Mouse (Mus musculus) retina, postnatal 7 days (tissue): ENCODE measurements around the gene Tmem19.
"Not testable (repeated sequence)": the region's sequence is repeated elsewhere in the genome, so short reads cannot be mapped to it uniquely, and the experiment has no call there.

ENCODE experiments used
- DNase-seq: peaks from one replicate; pipeline ENCODE4 v3.0.0-alpha.2; 2012; ENCODE audit warnings: low read depth, low spot score

Gene Tmem19

DNA sequence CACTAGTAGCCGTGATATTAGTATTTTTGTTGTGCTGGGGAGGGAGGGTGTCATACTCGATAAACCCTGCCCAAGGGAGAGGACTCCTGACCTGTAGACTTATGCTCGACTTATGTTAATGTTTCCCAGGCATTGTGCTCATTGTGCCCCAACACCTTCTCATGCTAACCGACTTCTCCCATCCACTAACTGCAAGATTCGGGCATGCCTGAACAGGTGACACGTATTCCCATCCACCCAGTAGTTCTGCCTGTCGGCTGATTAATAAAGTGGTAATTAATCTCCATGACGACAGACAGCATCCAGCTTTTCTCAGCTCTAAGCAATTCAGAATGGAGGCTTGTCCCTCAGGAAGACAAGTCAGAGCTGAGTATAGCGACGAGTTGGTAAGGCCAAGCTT, 13.3 kb downstream of the Tmem19 start:
- DNase-seq: no peak

DNA sequence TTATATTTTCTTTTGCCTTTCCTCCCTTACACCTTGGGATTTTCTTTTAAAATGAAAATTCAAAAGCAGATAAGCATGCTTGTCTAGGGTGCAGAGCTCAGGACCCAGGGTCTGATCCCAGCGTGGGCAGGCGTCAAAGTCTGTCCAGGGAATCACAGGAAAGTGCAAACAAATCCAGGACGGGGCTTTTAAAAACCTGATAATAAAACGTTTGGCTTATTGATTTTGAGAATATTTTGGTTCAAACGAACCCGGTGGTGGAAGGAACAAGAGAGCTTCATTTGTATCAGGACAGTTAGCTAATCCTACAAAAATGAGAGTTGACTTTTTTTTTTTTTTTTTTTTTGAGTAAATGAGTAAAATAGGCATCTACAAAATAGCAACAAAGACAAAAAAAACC, 14.2 kb downstream of the Tmem19 start:
- DNase-seq: no peak

DNA sequence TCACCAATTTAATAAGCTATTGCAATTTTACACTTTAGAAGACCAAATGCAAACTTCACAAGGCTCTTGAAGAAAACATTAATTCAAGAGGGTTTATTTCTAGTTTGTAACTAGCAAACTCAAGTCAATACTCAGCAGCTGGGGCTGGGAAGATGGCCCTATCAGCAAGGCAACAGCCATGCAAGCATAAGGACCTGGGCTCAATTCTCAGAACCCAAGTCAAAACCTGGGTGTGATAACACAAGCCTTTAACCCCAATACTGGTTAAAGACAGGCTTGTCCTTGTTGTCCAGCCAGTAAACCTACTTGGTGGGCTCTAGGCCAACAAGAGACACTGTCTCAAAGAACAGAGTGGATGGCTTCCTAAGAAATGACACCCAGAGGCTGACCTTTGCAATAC, 15.9 kb downstream of the Tmem19 start:
- DNase-seq: no peak

DNA sequence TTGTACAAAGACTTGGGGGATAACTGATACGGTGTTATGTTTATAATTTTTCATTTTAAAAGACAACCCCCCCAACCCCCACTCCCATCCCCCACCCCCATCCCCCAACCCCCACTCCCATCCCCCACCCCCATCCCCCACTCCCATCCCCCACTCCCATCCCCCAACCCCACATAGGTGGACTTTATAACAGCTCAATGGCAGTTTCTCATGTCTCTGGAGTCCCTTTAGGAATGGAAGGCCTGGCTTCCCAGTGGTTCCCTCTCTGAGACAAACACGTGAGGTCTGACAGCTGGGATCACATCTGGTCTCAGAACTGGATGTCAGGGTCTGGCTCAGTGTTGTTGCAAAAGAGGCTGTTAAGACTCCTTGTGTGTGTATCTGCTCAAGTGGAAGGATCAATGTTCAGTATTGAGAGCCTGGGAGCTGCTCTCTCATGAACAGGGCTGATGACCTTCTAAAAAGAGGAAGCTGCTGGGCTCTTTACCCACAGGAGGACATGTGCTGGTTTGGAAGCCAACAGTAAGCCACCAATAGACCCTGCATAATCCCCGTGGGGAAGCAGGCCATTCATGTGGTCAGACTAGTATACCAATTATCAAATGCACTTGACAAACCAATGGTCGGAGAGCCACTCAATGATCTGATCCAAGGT, 19.4 kb downstream of the Tmem19 start:
- DNase-seq: no peak

DNA sequence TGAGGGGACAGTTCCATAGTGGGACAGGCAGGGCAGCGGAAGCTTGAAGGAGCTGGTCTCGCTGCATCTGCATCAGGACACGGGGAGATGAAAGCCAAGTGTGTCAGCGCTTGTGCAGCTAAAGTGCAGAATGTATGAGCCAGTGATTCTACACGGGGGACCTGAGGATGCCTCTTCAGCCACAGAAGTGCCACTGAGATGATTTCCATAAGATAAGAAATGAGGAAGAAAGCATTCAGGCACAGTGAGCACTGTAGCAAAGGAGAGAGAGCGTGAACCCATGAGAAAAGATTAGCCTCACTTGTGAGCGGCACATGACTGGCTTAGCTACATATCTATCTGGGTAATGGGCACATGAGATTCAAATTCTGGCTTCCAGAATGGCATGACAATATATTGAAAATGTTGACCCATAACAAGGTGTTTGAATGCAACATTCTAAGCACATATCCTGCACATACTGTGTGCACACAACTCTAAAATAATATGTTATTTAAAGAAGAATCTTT, 22.4 kb downstream of the Tmem19 start:
- no peak for DNase-seq

DNA sequence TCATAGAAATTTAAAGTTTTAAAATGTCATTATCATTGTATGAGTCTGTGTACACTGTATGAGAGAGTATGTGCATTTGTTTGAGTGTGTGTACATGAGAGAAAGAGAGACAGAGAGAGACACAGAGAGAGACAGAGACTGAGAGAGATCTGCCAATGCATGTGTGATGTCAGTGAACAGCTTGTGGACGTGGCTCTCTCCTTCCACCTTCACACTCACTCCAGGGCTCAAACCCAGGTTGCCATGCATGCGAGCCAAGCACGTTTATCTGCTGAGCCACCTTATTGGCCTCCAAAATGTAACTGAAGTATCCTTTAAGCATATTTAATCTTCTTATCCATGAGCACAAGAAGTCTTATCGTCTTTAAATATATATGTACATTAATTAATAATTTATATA, 25.4 kb downstream of the Tmem19 start:
- DNase-seq: no peak

DNA sequence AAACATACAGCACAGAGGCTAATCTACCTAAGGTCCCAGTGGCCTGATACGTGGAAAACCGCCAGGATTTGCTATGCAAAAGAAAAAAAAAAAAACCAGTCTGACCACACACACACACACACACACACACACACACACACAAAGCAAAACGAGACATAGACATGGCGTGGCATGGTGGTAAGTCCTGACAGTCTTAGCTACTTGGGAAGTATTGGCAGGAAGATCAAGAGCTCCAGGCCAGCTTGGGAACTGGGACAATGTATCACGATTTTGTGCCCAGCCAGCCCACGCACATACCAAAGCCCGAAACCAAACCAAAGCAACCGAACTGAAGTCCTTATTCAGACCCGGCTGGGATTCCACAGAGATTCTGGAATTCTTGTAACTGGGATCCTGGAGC, 28.8 kb downstream of the Tmem19 start:
- no peak for DNase-seq

DNA sequence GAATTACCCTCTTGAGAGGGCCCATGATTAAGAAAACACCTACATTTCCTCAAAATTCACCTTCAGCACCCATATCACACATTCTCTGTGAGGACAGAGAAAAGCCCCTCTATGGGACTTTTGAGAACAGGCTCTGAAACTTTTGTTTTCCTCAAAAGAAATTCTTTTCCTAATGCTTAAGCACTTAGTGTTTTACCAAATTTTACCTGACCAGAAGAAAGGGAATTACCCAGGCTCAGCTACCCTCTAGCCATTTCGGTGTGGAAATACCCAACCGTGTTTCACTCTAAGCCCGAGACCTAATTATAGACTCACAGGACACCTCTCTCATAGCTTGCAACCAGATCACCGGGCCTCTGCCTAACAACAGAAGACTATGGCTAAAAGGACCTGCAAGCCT, 29.3 kb downstream of the Tmem19 start:
- no peak for DNase-seq

DNA sequence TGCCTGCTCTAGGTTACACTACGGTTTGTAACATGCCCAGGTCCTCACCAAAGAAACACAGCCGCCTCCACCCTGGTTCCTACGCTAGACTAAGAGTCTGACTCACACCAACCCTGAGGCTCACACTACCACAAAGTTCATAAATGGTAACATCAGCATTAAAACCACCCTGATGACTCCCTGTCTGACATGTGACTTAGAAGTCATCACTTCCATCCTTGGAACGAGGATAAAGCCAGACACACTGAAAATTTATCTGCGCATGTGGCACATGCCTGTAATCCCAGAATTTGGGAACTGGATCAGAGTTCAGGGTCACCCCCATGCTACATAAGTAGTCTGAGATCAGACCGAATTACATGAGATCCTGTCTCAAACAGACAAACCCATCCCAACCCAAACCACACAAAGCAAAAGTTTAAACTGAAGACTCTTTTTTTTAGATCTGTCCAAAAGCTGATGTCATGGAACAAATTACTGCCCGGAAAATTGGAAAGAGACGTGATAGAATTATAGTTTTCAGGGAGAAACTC, 29.8 kb downstream of the Tmem19 start:
- no peak for DNase-seq

DNA sequence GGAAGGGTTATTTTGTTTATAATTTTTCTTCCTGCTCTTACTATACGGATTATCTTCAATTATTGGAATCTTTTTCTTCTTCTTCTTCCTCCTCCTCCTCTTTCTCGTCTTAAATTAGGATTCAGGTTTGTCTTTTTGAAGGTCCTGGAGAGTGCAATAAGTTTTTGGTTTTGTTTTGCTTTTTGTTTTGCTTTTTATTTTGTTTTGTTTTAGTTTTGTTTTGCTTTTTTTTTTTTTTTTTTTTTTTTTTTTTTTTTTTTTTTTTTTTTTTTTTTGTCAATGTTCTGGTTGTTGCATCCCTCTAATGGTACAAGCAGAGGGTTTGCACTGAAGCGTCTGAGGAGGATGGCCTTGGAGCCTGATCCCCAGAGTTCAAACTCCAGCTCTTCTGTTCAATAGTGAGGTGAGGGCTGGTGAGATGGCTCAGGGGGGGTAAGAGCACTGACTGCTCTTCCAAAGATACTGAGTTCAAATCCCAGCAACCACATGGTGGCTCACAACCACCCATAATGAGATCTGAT, 33.2 kb downstream of the Tmem19 start:
- no peak for DNase-seq

DNA sequence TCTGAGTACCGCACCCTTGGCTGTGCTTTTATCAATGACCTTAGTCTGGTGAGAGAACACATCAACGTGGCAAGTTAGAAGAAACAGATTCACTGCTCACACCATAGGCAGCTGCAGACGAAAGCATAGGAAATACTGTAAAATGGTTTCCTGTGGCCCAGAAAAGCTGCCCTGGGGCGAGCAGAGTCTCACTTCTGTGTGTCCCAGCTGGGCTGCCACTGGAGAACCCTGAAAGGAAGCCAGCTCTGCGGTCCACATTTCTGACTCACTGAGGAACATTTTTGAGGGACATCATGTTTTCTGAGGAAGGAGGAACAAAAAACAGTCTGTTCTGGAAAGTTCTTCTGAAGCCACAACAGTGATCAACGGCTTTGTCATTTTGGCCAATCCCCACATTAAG, 33.8 kb downstream of the Tmem19 start:
- DNase-seq: no peak

DNA sequence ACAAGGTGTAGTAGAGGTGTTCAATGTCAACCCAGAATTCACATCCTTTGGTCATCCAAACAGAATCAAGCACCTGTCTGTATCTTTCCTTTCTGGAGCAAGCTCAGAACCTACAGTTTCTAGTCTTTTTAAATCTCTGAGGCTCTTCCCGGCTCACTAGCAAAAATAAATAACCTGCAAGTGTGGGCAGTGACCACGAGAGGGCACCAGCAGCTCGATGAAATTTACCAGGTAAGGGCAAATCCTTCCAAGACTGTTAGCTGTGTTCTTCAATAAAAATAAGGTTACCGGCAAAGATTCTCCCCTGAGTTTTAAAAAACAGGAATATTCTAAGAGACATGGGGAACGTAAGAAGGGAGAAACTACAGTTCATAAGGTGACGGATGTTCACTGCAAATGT, 39.0 kb downstream of the Tmem19 start:
- DNase-seq: peak; percentile 59

DNA sequence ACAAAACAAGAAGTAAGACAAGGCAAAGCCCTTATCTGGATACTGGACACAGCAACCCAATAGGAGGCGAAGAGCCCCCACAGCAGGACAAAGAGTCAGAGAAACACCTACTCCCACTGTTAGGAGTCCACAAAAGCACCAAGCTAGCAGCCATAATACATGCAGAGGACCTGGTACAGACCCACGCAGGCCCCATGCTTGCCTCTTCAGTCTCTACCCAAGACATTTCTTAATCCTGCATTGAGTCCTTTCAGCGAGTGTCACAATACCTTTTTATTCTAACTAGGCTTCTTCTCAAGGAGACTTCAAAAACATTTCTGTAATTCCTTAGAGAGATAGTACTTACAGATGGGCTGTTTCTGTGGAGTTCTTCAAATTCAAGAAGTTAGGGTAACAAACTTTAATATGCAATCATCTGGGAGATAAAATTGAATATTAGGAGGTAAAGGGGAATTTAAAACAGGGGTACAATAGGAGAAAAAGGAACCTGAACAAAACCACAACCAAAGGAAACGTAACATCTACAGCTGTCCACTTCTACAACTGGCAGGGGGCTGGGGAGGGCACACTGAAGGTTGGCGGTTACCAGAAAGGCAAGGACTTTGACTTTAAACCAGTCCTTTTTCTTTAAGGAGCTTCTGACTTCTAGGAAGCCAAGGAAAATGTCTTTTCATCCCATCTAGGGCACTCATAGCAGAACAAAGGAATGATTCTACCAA, 40.8 kb downstream of the Tmem19 start:
- no peak for DNase-seq

DNA sequence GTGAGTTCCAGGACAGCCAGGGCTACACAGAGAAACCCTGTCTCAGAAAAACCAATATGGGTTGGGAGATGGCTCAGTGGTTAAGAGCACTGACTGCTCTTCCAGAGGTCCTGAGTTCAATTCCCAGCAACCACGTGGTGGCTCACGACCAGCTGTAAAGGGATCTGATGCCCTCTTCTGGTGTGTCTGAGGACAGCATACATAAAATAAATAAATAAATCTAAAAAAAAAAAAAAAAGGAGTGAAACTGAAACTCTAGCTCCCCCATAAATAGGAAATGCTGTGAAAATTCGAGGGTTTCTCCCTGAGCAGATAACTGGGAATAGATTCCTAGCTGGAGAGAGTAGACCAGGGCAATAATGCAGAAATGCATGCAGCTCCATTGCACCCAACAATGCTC, 43.9 kb downstream of the Tmem19 start:
- DNase-seq: not testable (repeated sequence)

DNA sequence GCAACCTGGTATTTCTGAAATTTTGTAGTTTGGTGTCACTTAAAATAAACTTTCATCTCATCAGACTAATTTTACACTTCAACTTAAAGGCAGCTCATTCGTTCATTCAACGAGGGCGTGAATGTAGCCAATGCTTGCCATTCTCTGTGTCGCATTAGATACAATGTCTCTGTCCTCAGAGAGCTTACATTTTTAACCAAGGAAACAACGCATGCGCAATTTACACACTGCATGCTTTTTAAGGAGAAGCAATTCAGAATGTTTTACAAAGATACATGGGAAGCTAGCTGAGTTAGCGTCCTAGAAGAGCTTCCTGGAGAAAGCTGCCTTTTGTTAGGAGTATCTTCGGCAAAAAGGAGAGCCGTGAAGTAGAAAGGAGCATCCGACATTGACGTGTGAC, 46.0 kb downstream of the Tmem19 start:
- DNase-seq: no peak

DNA sequence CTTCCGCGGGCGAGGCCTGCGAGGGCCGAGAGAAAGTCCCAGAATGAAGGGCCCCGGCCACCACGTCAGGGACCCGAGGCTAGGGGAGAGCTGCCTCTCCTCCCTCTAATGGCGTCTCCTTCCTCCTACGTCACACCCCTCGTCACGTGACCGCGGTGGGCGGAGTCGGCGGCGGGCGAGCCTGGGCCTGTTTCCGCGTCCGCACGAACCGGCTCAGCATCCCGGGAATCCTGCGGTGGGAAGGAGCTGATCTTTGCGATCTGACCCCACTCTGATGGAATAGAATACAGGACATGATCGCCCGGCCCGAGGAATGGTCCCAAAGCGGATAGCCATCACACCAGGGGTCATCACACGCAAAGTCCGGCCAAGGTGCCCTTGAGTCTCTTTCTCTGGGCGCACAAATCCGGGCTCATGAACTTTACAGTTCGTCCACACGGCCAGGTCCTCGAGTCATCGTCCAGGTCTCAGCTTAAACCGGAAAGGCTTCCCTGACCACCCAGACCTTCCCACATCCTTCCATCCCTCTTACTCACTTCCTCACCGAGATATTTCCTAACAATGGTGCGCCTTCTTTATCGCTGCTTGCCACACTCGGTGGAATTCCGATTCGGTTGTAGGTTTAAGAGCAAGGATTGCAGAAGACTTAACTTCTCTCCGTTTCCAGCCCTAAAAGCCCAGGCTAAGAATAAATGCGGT, 46.7 kb downstream of the Tmem19 start, which contains the start of gene Rab21:
Rab21 (minus strand) TSS at position 122 of the 699 bp plus-strand sequence.
- peak; percentile 89 for DNase-seq

DNA sequence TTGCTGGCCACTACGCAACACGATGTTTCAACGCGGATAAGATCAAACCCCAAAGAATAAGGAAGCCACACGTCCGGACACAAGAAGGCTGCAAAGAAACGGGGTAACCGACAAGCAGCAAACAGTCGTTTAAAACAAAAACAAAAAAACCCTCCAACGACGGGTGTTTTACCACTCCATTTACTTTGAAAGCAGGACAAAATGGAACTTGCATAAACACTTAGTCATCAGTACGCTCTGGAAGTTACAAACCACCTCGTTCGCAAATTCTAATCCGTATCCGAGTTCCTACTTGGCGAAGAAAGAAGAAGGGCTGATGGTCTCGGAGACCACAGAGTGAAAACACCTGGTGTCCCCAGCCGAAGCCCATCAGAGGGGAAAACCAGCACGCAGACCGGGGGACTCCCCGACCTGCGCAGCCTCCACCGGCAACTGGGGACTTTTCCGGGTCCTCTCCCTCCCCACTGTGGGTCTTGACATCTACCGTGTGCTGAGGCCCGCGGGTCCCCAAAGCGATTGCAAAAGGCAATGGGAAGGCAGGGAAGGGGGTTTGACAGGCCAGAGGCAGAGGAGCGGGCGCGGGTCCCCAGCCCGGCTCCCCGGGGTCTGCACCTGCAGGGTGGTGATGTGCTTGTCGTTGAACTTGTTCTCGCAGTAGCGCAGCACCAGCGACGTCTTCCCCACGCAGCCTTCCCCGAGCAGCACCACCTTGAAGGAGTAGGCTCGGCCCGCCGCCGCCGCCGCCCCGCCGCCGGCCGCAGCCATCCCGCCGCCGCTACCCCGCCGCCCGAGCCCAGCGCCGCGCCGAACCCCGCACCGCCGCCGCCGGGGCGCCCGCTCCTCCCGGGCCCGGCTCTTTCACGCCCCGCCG, 47.5 kb downstream of the Tmem19 start:
- peak; percentile 5 for DNase-seq

DNA sequence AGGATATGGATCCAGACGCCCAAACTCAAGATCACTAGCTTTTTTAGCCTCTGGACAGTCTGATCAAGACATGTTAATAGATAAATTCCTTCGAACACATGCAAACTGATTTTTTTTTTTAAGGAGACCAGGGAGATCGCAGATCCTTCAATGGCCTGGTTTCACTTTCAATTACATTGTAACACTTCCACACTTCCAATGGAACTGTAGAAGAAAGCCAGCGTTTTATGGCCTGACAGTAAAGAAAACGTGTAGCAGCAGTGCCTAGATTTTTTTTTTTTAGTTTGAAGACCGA, 48.1 kb downstream of the Tmem19 start:
- DNase-seq: no peak

DNA sequence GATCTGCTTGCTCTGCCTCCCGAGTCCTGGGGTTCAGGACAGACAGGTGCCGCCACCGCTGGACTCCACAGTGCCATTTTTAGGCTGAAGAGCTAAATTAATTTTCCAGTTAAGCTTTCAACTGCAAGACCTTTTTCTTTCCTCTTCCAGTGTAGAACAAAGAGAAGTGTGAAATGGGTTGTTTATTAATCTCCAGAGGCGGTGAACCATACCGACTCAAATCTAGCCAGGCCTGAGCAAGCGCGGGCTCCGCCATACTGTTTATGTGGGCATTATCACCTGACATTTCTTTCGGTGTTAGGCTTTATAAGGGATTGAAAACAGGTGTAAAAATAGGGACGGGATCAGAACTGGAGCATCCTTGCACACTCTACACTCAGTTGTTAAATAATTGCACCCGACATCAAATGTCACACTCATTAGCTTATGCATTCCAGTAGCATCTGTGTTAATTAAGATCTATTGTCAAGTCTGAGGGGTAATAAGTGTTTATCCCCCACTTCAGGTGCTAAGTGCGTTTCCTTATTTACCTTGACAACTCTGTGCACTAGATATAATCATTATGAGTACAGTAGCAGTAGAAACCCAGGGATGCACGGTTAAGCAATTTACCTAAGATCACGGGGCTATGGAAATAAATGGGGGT, 48.5 kb downstream of the Tmem19 start:
- no peak for DNase-seq

DNA sequence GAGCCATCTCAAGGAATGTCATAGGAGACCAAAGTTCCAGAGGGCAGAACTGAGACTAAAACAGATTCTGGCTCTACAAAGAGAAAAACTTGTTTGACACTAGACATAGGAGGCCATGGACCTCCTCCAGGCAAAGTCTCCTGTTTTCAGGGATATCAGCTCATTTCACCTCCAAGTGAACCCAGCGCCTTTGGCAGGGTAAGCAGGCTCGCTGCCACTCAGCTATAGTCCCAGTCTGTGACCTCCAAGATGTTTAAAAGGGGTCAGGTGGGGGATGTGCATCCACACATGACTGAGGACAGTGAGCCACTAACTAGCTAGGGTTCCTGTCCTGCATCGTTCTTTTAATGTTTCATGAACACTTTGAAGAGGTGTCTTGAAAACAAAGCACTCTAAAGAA, 49.6 kb downstream of the Tmem19 start:
- no peak for DNase-seq

DNA sequence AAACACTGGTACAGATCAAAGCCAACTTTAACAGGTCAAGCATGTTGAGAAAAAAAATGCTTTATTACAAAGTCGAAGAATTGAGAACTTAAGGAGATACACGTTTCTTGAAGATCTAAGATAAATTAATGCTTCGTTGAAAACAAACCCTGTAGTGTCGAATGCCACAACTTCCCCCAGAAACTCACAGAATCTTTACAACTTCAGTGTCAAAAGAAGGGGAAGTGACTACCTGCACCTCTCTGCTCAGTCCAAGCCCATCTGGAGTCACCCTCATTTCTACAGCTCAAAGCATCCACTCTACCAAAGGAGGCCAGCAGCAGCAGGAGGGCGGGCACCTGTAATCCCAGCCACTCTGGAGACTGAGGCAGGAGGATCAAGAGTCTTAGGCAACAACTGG, 50.1 kb downstream of the Tmem19 start:
- DNase-seq: no peak
